Mouse (Mus musculus): ENCODE measurements around the gene Tacc2. TPM values are rescaled to one million over a fixed set of nuclear protein-coding genes. Genes with fewer than 3 reads are reported as not detected.
"Not testable (repeated sequence)": the region's sequence is repeated elsewhere in the genome, so short reads cannot be mapped to it uniquely, and the experiment has no call there.

The Tacc2 gene
- 23.4 and 25.3 TPM in 2 replicates for polyA plus RNA-seq (2015; fragmentation: Nextera tagmentation; extraction: Ambion mirVana)

DNA sequence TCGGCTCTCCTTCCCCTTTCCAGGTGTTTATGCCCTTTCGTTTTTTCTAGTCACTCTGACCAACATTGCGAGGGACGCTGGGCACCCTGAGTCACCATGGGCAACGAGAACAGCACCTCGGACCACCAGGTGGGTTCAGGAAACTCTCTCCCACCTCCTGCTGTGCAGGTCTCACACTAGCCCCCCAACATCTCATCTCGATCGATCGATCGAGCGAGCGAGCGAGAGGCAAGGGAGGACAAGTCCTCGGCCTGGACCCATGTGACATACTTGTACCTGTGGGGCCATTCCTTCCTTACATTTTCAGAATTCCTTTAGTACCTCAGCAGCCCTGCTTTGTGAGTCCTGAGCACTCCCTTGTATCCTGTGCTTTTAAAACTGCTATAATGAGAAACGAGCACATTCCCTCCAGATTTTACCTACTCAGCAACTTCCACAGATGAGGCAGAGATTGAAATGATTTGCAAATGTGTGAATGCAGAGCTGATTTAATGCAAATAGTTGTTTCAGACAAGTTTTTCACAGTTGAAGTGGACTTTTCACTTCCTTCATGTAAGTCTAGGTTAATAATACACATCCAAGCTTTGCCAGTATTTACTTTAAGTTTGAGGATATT lies at the start of gene Tacc2:
TSS of gene Tacc2 (plus strand) at position 51 of the 616 bp plus-strand sequence.
- no peaks in the 10 kb centered on the region for H3K9me3 ChIP-seq
- no peaks in the 10 kb centered on the region for H3K36me3 ChIP-seq
- no peak for ATAC-seq (ENCODE audit: borderline replicate concordance, extremely low read depth, low FRiP score, low TSS enrichment)
- H3K4me1 ChIP-seq = peaks cover 35% of the 10 kb centered on the region
- H3K27me3 ChIP-seq = no peaks in the 10 kb centered on the region
- H3K27ac ChIP-seq = peak within 1 kb of the TSS; percentile 79
- H3K4me2 ChIP-seq = peak within 1 kb of the TSS; percentile 57
- WGBS = 29% methylated on average over 15 of the region's 15 CpGs
- peak within 1 kb of the TSS; percentile 34 for H3K4me3 ChIP-seq
- peak within 1 kb of the TSS; percentile 30; the same call in 1 of the 2 replicates for H3K9ac ChIP-seq

- H3K36me3 ChIP-seq = peaks cover 51% of the 10 kb centered on the region
- not testable (repeated sequence) for H3K4me2 ChIP-seq; H3K27me3 ChIP-seq; H3K9me3 ChIP-seq; ATAC-seq (ENCODE audit: borderline replicate concordance, extremely low read depth, low FRiP score, low TSS enrichment); H3K4me3 ChIP-seq; H3K4me1 ChIP-seq; H3K27ac ChIP-seq; H3K9ac ChIP-seq
- 93% methylated on average over 15 of the region's 15 CpGs for WGBS
Observed at GRCm38 (mm10) chr7:130531138-130531537, 46.1 kb upstream of the Tacc2 start.

DNA sequence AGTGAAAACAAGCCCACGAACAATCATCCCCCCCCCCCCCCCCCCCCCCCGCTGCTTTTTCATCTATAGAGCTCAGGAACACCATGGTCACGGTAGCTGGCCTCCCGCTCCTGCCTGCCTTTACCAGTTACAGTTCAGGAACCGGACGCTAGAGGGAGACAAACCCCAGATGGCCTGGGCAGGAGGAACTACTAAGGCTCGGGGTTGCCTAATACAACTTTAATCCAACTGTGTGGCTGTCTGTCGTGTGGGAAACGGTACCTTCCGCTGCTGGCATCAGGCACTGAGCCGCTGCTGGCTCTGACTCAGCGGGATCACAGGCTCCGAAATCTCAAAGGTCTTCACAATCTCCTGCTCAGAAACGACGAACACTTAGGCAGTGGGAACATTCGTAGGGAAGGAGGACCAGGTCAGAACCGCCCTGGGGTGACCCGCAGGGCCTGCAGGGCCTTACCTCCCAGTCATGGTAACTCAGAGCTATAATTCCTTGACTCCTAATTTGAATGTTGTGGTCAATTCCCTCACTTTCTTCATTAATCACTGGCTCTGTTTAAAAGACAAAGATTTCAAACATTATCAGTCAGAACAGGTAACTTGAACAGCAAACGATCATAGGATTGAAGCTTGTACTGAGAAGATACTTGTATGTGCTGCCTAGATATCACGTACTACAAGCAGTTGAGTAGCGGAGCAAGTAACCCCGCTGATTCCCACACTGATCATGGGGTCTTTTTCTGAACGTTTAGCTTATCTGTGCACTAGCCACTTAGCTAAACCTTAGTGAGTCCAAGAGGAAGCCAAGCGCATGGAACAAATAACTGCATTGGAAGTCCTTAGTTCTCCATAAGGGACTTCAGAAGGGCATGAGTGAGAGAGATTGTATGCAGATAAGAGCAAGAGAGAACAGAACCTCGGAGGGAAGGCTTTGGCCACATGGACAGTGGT lies 43.6 kb upstream of the Tacc2 start:
- Histone ChIP-seq H3K9ac (no peak overlapping the region), H3K4me3 (no peak overlapping the region), H3K4me2 (no peak overlapping the region), H3K9me3 (no peaks in the 10 kb centered on the region), H3K27ac (no peak overlapping the region), H3K4me1 (peaks cover 3% of the 10 kb centered on the region), H3K36me3 (peaks cover 74% of the 10 kb centered on the region), H3K27me3 (no peaks in the 10 kb centered on the region)
- peak; percentile 69; the same call in 1 of the 2 replicates for ATAC-seq (ENCODE audit: borderline replicate concordance, extremely low read depth, low FRiP score, low TSS enrichment)
- 45% methylated on average over 23 of the region's 25 CpGs for WGBS

- H3K27me3 ChIP-seq = no peaks in the 10 kb centered on the region
- ATAC-seq (ENCODE audit: borderline replicate concordance, extremely low read depth, low FRiP score, low TSS enrichment) = no peak
- 86% methylated on average over 4 of the region's 4 CpGs for WGBS
- H3K4me2 ChIP-seq = no peak overlapping the region
- H3K9ac ChIP-seq = no peak overlapping the region
- no peak overlapping the region for H3K4me3 ChIP-seq
- no peaks in the 10 kb centered on the region for H3K9me3 ChIP-seq
- H3K36me3 ChIP-seq = peaks cover 82% of the 10 kb centered on the region
- peaks cover 3% of the 10 kb centered on the region for H3K4me1 ChIP-seq
- no peak overlapping the region for H3K27ac ChIP-seq
Observed at GRCm38 (mm10) chr7:130535174-130535573, 42.1 kb upstream of the Tacc2 start.

DNA sequence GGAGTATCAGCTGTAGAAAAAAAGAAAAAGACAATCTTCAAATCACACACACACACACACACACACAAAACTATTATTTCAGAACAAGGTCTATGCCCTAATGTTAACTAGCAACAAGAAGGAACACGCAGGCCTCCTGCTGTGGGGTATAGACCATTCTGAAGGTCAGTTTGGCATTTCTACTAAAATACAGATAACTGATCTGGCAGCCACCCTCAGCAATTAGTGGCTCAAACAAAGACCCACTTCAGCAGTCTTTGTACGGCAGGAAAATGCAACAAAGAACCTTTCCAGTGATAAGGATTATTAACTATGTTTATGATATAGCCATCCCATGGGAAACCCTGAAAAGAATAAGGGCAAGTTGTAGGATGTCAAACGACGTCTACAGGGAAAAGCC lies 40.2 kb upstream of the Tacc2 start:
- Histone ChIP-seq H3K9me3 (no peaks in the 10 kb centered on the region), H3K27ac (no peak overlapping the region), H3K4me3 (no peak overlapping the region), H3K4me2 (no peak overlapping the region), H3K27me3 (no peaks in the 10 kb centered on the region), H3K9ac (no peak overlapping the region), H3K36me3 (peaks cover 87% of the 10 kb centered on the region), H3K4me1 (peaks cover 3% of the 10 kb centered on the region)
- ATAC-seq (ENCODE audit: borderline replicate concordance, extremely low read depth, low FRiP score, low TSS enrichment) = no peak
- 76% methylated on average over 4 of the region's 4 CpGs for WGBS

DNA sequence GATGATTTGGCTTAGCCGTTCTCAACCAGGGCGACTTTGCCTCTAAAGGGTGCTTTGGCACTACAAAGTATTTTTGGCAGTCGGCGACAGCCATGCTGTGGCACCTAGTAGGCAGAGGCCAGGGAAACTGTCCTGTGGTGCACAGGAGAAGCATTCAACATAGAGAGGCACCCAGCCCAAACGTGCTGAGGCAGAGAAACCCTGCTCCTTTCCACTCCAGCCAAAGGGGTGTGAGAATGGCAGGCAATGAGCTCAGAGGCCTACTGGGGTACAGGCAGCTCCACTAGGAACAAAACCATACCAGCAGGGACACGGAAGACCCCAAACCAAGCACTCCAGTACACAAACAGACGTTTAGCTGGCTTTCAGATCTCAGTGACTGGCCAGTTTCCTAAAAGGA lies 37.1 kb upstream of the Tacc2 start:
- ATAC-seq (ENCODE audit: borderline replicate concordance, extremely low read depth, low FRiP score, low TSS enrichment) = no peak
- no peaks in the 10 kb centered on the region for H3K9me3 ChIP-seq
- H3K27ac ChIP-seq = no peak overlapping the region
- no peak overlapping the region for H3K4me3 ChIP-seq
- no peaks in the 10 kb centered on the region for H3K4me1 ChIP-seq
- no peaks in the 10 kb centered on the region for H3K27me3 ChIP-seq
- H3K36me3 ChIP-seq = peaks cover 89% of the 10 kb centered on the region
- WGBS = 77% methylated on average over 7 of the region's 7 CpGs
- H3K9ac ChIP-seq = no peak overlapping the region
- H3K4me2 ChIP-seq = no peak overlapping the region

- 97% methylated on average over 4 of the region's 4 CpGs for WGBS
- H3K27ac ChIP-seq = no peak overlapping the region
- H3K9me3 ChIP-seq = no peaks in the 10 kb centered on the region
- no peak overlapping the region for H3K4me3 ChIP-seq
- ATAC-seq (ENCODE audit: borderline replicate concordance, extremely low read depth, low FRiP score, low TSS enrichment) = no peak
- no peaks in the 10 kb centered on the region for H3K27me3 ChIP-seq
- peaks cover 61% of the 10 kb centered on the region for H3K36me3 ChIP-seq
- peaks cover 10% of the 10 kb centered on the region for H3K4me1 ChIP-seq
- no peak overlapping the region for H3K4me2 ChIP-seq
- no peak overlapping the region for H3K9ac ChIP-seq
Observed at GRCm38 (mm10) chr7:130543181-130543580, 34.1 kb upstream of the Tacc2 start.

DNA sequence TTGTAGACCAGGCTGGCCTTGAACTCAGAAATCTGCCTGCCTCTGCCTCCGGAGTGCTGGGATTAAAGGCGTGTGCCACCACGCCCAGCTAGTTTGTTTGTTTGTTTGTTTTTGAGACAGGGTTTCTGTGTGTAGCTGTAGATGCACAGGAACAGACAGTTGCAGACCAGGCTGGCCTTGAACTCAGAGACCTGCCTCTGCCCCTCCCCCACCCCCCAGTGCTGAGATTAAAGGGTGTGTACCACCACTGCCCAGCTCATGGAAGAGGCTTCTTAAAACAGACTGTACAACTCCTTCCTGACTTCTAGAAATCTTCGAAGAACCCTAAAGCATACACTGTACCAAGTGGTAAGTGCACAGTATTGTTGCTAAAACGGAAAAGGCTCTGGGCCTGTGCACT lies 31.8 kb upstream of the Tacc2 start:
- Histone ChIP-seq H3K27me3 (no peaks in the 10 kb centered on the region), H3K4me3 (peak overlapping the region; percentile 99; the same call in 1 of the 2 replicates), H3K4me1 (peaks cover 10% of the 10 kb centered on the region), H3K9me3 (no peaks in the 10 kb centered on the region), H3K36me3 (peaks cover 38% of the 10 kb centered on the region), H3K27ac (no peak overlapping the region), H3K9ac (no peak overlapping the region), H3K4me2 (peak overlapping the region; percentile 80)
- WGBS = 88% methylated on average over 5 of the region's 5 CpGs
- no peak for ATAC-seq (ENCODE audit: borderline replicate concordance, extremely low read depth, low FRiP score, low TSS enrichment)

- Histone ChIP-seq H3K4me1 (peaks cover 10% of the 10 kb centered on the region), H3K36me3 (peaks cover 36% of the 10 kb centered on the region), H3K9me3 (no peaks in the 10 kb centered on the region), H3K4me3 (peak overlapping the region; percentile 99), H3K27ac (no peak overlapping the region), H3K27me3 (no peaks in the 10 kb centered on the region), H3K4me2 (peak overlapping the region; percentile 80), H3K9ac (peak overlapping the region; percentile 98)
- 37% methylated on average over 3 of the region's 3 CpGs for WGBS
- ATAC-seq (ENCODE audit: borderline replicate concordance, extremely low read depth, low FRiP score, low TSS enrichment) = no peak
Observed at GRCm38 (mm10) chr7:130545893-130546292, 31.3 kb upstream of the Tacc2 start.

DNA sequence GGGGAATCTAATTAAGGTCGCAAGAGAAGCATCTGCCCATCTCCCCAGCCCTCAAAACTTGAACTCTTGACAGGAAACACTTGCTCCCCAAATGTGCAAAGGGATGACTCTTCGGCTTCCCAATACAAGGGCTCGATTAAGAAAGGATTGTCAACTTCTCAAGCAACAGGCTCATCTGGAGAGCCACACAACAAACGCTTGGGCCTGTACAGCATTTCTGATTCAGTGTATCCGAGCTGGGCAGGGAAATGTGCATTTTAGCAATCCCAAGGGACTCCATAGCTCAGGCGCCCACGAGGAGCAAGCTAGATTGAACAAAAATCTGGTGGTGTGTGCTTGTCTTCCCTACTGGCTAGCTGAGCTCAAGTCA lies 30.8 kb upstream of the Tacc2 start:
- peak overlapping the region; percentile 98 for H3K9ac ChIP-seq

GRCm38 (mm10) chr7:130546791-130547484 lies 30.3 kb upstream of the Tacc2 start:
- Histone ChIP-seq H3K27me3 (no peaks in the 10 kb centered on the region), H3K4me3 (peak overlapping the region; percentile 99), H3K9me3 (no peaks in the 10 kb centered on the region), H3K9ac (peak overlapping the region; percentile 98), H3K4me2 (peak overlapping the region; percentile 80), H3K27ac (peak overlapping the region; percentile 99), H3K36me3 (peaks cover 27% of the 10 kb centered on the region), H3K4me1 (peaks cover 10% of the 10 kb centered on the region)
- under 1% methylated on average over 84 of the region's 84 CpGs for WGBS
- peak; percentile 95 for ATAC-seq (ENCODE audit: borderline replicate concordance, extremely low read depth, low FRiP score, low TSS enrichment)

More for the DNA sequence above, 30.8 kb upstream of the Tacc2 start:
- Histone ChIP-seq H3K27ac (peak overlapping the region; percentile 99), H3K4me2 (peak overlapping the region; percentile 80), H3K4me1 (peaks cover 10% of the 10 kb centered on the region), H3K27me3 (no peaks in the 10 kb centered on the region), H3K4me3 (peak overlapping the region; percentile 99), H3K9me3 (no peaks in the 10 kb centered on the region), H3K36me3 (peaks cover 32% of the 10 kb centered on the region)
- ATAC-seq (ENCODE audit: borderline replicate concordance, extremely low read depth, low FRiP score, low TSS enrichment) = no peak
- WGBS = 3% methylated on average over 7 of the region's 7 CpGs
